Mouse (Mus musculus) left cerebral cortex, adult 6 months (tissue): ENCODE data around the gene Cyp2b9. TPM values are rescaled to one million over a fixed set of nuclear protein-coding genes. Genes with fewer than 3 reads are reported as not detected.

Source experiments
- long read RNA-seq, 2 experiments: library from polyadenylated mRNA; unstranded; transcript quantifications; one replicate each; pipeline ENCODE4 v2.0.0; 2019 to 2020
- polyA plus RNA-seq: library from polyadenylated mRNA; unstranded; fragments of <200 nt; fragmentation: Nextera tagmentation; gene quantifications from 2 replicates; pipeline ENCODE4 v1.2.3, GENCODE M21; 2021

Gene Cyp2b9
- polyA plus RNA-seq, result not detected in 2 replicates
- long read RNA-seq, experiment 1, result 0 reads
- long read RNA-seq, experiment 2, result 0 reads

DNA sequence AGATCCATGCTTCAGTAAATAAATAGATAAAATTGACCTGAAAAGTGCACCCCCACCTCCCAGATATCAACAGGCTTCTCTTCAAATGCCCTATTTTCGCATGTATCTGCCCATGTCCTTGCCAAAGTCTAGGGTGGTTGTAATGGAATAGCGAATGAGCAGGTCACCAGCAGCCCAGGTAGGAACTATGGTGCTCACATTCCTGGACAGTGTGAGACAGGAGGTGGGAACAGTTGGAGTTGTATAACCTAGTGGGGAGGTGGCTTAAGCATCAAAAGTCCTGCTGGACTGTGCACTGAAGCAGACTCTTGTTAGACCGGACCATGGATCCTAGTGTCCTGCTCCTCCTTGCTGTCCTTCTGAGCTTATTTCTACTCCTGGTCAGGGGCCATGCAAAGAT lies at the start of gene Cyp2b9:
Gene Cyp2b9, plus strand, starts transcription at position 301 of the 400 bp plus-strand sequence.

GRCm38 (mm10) chr7:26260034-26260433 lies 86.8 kb downstream of the Cyp2b9 start, which contains the start of gene Vmn1r184:
Vmn1r184 (plus strand) TSS chr7:26260334.

Other genes with a start within 250 kb of the Cyp2b9 start
- gene Cyp2b13, start 111.9 kb upstream of the Cyp2b9 start, polyA plus RNA-seq, result not detected in 2 replicates
- gene Vmn1r184, start 86.9 kb downstream of the Cyp2b9 start, polyA plus RNA-seq, result not detected in 2 replicates
- not detected in 2 replicates for gene Cyp2a4, start 133.8 kb downstream of the Cyp2b9 start, polyA plus RNA-seq
- gene Nlrp9c, start 230.3 kb downstream of the Cyp2b9 start, polyA plus RNA-seq, result not detected in 2 replicates